Mouse (Mus musculus): ENCODE data around the gene Rbfox1. TPM values are rescaled to one million over a fixed set of nuclear protein-coding genes. Genes with fewer than 3 reads are reported as not detected.

The Rbfox1 gene
- polyA plus RNA-seq, 1 experiment from 2014 or later, result 52.1 TPM

GRCm38 (mm10) chr16:6448250-6448649 lies 563.1 kb downstream of the Rbfox1 start:
- Histone ChIP-seq H3K4me3 (no peak overlapping the region), H3K4me2 (peak overlapping the region; percentile 15; the same call in 1 of the 2 replicates), H3K4me1 (peaks cover 9% of the 10 kb centered on the region), H3K9me3 (replicated peaks) (no peaks in the 10 kb centered on the region), H3K9ac (no peak overlapping the region), H3K27me3 (no peaks in the 10 kb centered on the region; the same call in 1 of the 2 replicates), H3K27ac (peak overlapping the region; percentile 36; the same call in 1 of the 2 replicates), H3K36me3 (ENCODE audit: poor library complexity, severe bottlenecking) (no peaks in the 10 kb centered on the region)
- WGBS, result 23% methylated on average over 5 of the region's 5 CpGs
- ATAC-seq, result peak; percentile 84

GRCm38 (mm10) chr16:6455349-6455748 lies 570.2 kb downstream of the Rbfox1 start:
- Histone ChIP-seq H3K9ac (no peak overlapping the region), H3K4me1 (no peaks in the 10 kb centered on the region), H3K9me3 (replicated peaks) (no peaks in the 10 kb centered on the region), H3K4me3 (no peak overlapping the region), H3K36me3 (ENCODE audit: poor library complexity, severe bottlenecking) (no peaks in the 10 kb centered on the region), H3K27ac (no peak overlapping the region), H3K27me3 (no peaks in the 10 kb centered on the region; the same call in 1 of the 2 replicates), H3K4me2 (no peak overlapping the region)
- 78% methylated on average over 3 of the region's 3 CpGs for whole genome bisulfite sequencing
- ATAC-seq, result no peak

DNA sequence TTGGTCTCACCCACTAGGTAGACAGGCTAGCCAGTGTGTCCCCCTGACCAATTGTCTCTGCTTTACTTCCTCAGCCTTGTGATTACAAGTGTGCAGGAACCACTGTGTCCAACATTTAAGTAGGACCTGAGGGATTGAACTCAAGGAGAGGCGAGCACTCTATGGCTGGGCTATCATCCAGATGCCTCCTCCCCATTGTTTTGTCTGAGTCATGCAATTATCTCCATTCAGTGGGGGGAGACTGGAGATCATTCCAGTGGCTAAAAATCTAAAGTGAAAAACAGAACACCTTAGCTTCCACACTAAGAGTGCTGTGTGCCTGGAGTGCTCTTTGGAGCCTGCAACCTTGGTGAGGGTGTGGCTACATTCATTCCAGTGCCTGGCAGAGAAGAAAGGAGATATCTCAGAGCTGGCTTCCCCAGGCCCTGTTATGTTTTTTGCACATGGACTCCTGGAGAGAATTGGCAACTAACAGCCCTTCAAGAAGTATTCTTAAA lies 594.0 kb downstream of the Rbfox1 start:
- ATAC-seq, result no peak; the same call in 1 of the 2 replicates
- H3K9ac ChIP-seq, result no peak overlapping the region
- no peak overlapping the region for H3K4me3 ChIP-seq
- H3K9me3 ChIP-seq (replicated peaks), result no peaks in the 10 kb centered on the region
- H3K27me3 ChIP-seq, result peaks cover 13% of the 10 kb centered on the region; the same call in 1 of the 2 replicates
- 33% methylated on average over 1 of the region's 1 CpGs for WGBS
- no peaks in the 10 kb centered on the region for H3K36me3 ChIP-seq (ENCODE audit: poor library complexity, severe bottlenecking)
- H3K4me2 ChIP-seq, result no peak overlapping the region
- peak overlapping the region; percentile 74 for H3K27ac ChIP-seq
- H3K4me1 ChIP-seq, result peaks cover 17% of the 10 kb centered on the region

- peaks cover 17% of the 10 kb centered on the region for H3K4me1 ChIP-seq
- peaks cover 13% of the 10 kb centered on the region; the same call in 1 of the 2 replicates for H3K27me3 ChIP-seq
- no peaks in the 10 kb centered on the region for H3K9me3 ChIP-seq (replicated peaks)
- no peaks in the 10 kb centered on the region for H3K36me3 ChIP-seq (ENCODE audit: poor library complexity, severe bottlenecking)
- 0 out of 2 replicates have a peak overlapping the region, but pooled peaks have one; percentile 3 for H3K9ac ChIP-seq
- H3K4me3 ChIP-seq, result no peak overlapping the region
- peak overlapping the region; percentile 22; the same call in 1 of the 2 replicates for H3K4me2 ChIP-seq
- 12% methylated on average over 3 of the region's 3 CpGs for WGBS
- ATAC-seq, result peak; percentile 85
- peak overlapping the region; percentile 74 for H3K27ac ChIP-seq
These were observed 594.7 kb downstream of the Rbfox1 start for GRCm38 (mm10) chr16:6479616-6480410.

DNA sequence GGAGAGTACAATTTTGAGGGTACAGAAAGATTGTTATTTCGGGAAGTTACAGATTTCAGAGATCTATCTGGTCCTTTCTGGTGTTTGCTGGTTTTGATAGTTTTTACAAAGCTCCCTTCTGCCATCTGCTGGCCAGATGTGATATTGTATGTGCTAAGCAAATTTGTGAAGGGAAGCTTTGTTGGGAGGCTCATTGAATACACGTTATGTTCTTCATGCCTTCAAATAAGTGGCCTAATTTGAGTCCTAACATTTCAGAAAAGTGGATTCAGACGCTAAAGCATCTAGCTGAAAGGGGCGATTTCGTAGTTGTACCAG lies 595.2 kb downstream of the Rbfox1 start:
- Histone ChIP-seq H3K4me2 (no peak overlapping the region), H3K27me3 (peaks cover 13% of the 10 kb centered on the region; the same call in 1 of the 2 replicates), H3K9me3 (replicated peaks) (no peaks in the 10 kb centered on the region), H3K27ac (no peak overlapping the region), H3K4me1 (peaks cover 17% of the 10 kb centered on the region), H3K9ac (no peak overlapping the region), H3K4me3 (no peak overlapping the region), H3K36me3 (ENCODE audit: poor library complexity, severe bottlenecking) (no peaks in the 10 kb centered on the region)
- WGBS, result 5% methylated on average over 5 of the region's 5 CpGs
- ATAC-seq, result peak; percentile 22; the same call in 1 of the 2 replicates

DNA sequence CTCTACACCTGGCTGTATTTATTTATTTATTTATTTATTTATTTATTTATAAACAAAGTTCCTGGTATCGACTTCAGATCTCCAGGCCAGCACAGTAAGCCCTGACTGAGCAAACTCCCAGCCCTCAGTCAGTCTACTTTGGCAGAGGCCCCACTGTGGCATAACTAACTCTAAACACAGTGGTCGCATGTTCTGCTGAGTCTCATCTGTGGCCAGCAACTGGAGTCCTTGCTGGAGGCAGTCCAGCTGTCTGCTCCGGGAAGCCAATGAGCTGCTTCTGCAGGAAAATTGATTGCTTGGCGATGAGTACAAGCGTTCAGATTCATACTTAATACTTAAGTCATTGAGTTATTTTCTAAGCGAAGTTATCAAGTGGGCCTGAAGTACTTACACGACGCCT lies 598.5 kb downstream of the Rbfox1 start:
- H3K9ac ChIP-seq, result no peak overlapping the region
- H3K4me3 ChIP-seq, result no peak overlapping the region
- H3K27me3 ChIP-seq, result peaks cover 6% of the 10 kb centered on the region; the same call in 1 of the 2 replicates
- 84% methylated on average over 8 of the region's 8 CpGs for WGBS
- H3K4me2 ChIP-seq, result no peak overlapping the region
- ATAC-seq, result no peak
- no peak overlapping the region for H3K27ac ChIP-seq
- no peaks in the 10 kb centered on the region for H3K9me3 ChIP-seq (replicated peaks)
- H3K4me1 ChIP-seq, result peaks cover 14% of the 10 kb centered on the region
- no peaks in the 10 kb centered on the region for H3K36me3 ChIP-seq (ENCODE audit: poor library complexity, severe bottlenecking)

- no peak overlapping the region for H3K4me3 ChIP-seq
- H3K27me3 ChIP-seq, result peaks cover 6% of the 10 kb centered on the region; the same call in 1 of the 2 replicates
- no peak overlapping the region for H3K9ac ChIP-seq
- no peak overlapping the region for H3K4me2 ChIP-seq
- H3K4me1 ChIP-seq, result no peaks in the 10 kb centered on the region
- ATAC-seq, result no peak
- 77% methylated on average over 3 of the region's 3 CpGs for WGBS
- H3K36me3 ChIP-seq (ENCODE audit: poor library complexity, severe bottlenecking), result no peaks in the 10 kb centered on the region
- no peaks in the 10 kb centered on the region for H3K9me3 ChIP-seq (replicated peaks)
- H3K27ac ChIP-seq, result no peak overlapping the region
These were observed 600.5 kb downstream of the Rbfox1 start for GRCm38 (mm10) chr16:6485631-6486030.

- Histone ChIP-seq H3K4me3 (no peak overlapping the region), H3K9ac (no peak overlapping the region), H3K27ac (no peak overlapping the region), H3K9me3 (replicated peaks) (no peaks in the 10 kb centered on the region), H3K36me3 (ENCODE audit: poor library complexity, severe bottlenecking) (no peaks in the 10 kb centered on the region), H3K4me2 (no peak overlapping the region), H3K27me3 (peaks cover 5% of the 10 kb centered on the region), H3K4me1 (no peaks in the 10 kb centered on the region)
- 25% methylated on average over 8 of the region's 8 CpGs for WGBS
- ATAC-seq, result no peak
These were observed 617.1 kb downstream of the Rbfox1 start for GRCm38 (mm10) chr16:6502219-6502618.

DNA sequence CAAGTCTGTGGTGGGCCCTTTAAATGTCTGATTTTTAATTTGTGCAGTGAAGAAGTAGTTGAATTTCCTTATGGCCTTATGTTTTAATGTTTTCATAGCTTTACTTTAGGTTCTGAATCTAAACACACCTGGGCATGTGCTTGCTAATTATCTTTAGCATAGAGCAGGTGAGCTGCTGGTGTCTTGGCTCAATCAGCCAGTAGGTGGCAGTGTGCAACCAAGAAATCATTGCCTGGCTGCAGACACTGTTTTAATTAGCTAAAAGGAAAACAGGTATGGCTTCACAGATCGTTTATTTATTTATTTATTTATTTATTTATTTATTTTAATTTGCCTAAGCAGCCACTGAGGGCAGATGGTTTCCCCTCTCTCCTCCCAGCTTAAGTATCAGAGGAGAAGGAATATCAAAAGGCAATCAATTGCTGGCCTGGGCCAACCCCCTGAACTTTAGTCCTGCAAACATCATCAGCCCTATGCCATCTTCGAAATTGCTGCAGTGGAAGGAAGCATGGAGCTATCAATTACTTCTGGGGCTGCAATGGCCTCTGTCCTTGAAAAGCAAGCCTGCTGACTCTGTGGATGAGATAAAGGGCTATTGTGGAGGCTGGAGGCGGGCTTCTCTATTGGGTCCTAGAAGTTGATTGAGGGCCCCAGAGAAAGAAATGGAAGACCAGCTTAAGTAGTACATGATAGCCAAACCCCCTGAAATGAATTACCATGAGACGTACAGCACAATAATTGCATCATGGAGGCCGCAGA lies 618.6 kb downstream of the Rbfox1 start:
- Histone ChIP-seq H3K9me3 (replicated peaks) (no peaks in the 10 kb centered on the region), H3K4me1 (no peaks in the 10 kb centered on the region), H3K9ac (no peak overlapping the region), H3K36me3 (ENCODE audit: poor library complexity, severe bottlenecking) (no peaks in the 10 kb centered on the region), H3K4me3 (no peak overlapping the region), H3K4me2 (no peak overlapping the region), H3K27ac (no peak overlapping the region), H3K27me3 (peaks cover 5% of the 10 kb centered on the region)
- peak; percentile 51 for ATAC-seq
- WGBS, result 48% methylated on average over 5 of the region's 5 CpGs

GRCm38 (mm10) chr16:6508924-6509323 lies 623.8 kb downstream of the Rbfox1 start:
- Histone ChIP-seq H3K27ac (no peak overlapping the region), H3K9me3 (replicated peaks) (no peaks in the 10 kb centered on the region), H3K4me2 (no peak overlapping the region), H3K4me3 (no peak overlapping the region), H3K4me1 (no peaks in the 10 kb centered on the region), H3K36me3 (ENCODE audit: poor library complexity, severe bottlenecking) (no peaks in the 10 kb centered on the region), H3K27me3 (no peaks in the 10 kb centered on the region), H3K9ac (no peak overlapping the region)
- WGBS, result 72% methylated on average over 5 of the region's 5 CpGs
- no peak for ATAC-seq

DNA sequence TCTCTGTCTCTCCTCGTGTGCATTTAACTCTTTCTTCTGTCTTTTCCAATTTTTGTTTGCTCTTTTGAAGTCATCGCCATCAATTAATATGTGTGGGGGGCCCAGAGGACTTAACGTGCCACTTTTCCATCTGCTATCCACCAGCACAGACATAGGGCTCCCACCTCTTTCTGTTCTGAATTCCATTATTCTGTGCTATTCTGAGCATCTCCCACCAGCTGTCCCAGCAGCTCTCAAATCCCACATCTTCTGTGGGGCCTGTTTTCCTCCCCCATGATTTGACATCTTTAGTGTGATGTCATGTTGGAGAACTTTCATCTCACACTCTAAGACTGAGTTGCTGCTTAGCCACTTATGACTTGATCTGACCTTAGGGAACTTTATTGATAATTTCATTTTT lies 634.3 kb downstream of the Rbfox1 start:
- no peak for ATAC-seq
- Histone ChIP-seq H3K27me3 (no peaks in the 10 kb centered on the region), H3K4me3 (no peak overlapping the region), H3K4me1 (no peaks in the 10 kb centered on the region), H3K27ac (no peak overlapping the region), H3K9ac (no peak overlapping the region), H3K9me3 (replicated peaks) (no peaks in the 10 kb centered on the region), H3K4me2 (no peak overlapping the region), H3K36me3 (ENCODE audit: poor library complexity, severe bottlenecking) (no peaks in the 10 kb centered on the region)
- WGBS, result 84% methylated on average over 3 of the region's 3 CpGs

- no peak overlapping the region for H3K9ac ChIP-seq
- H3K36me3 ChIP-seq (ENCODE audit: poor library complexity, severe bottlenecking), result no peaks in the 10 kb centered on the region
- no peak overlapping the region for H3K4me3 ChIP-seq
- peaks cover 5% of the 10 kb centered on the region; the same call in 1 of the 2 replicates for H3K4me1 ChIP-seq
- H3K4me2 ChIP-seq, result no peak overlapping the region
- WGBS, result 77% methylated on average over 3 of the region's 3 CpGs
- H3K27me3 ChIP-seq, result no peaks in the 10 kb centered on the region
- H3K9me3 ChIP-seq (replicated peaks), result no peaks in the 10 kb centered on the region
- no peak for ATAC-seq
- no peak overlapping the region for H3K27ac ChIP-seq
These were observed 640.5 kb downstream of the Rbfox1 start for GRCm38 (mm10) chr16:6525507-6526170.

Measured in forebrain, embryonic 13.5 days (tissue).